ENCODE assay signal across 9 mouse cellular contexts in the genomic region with DNA sequence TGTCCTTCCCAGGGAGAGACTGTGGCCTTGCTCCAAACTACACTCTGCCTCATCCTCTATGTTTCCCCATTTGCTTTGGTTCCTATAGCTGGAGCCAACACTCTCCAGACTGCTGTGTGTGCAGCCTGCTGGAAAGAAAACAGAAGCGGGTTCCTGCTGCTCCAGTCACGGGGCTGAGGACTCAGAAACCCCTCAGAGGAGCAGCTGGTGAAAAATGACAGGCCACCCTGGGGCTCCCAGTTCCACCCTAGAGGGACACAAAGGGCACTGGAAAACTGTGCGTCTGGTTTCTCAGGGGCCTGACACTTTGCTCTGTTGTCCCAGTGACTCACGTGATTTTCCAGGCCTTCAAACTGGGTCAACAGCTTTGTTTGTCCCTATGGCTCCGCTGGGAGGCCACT. TPM values are rescaled to one million over a fixed set of nuclear protein-coding genes. Genes with fewer than 3 reads are reported as not detected.
DNase-seq lines count a peak whose midpoint lies in the region; ATAC-seq and TF ChIP-seq lines count a peak whose summit lies in the region.
"Had no signal": no experiment of that assay in that cellular context is flagged by ENCODE, and none has a peak within 500 bp of the region (broad histone marks: within the 10 kb centered on the region; RNA-seq: fewer than 3 reads in every experiment).

No protein-coding gene starts in this region.

- TF ChIP-seq CTCF in forebrain, postnatal 0 days (IDR thresholded peaks at IDR 0.05; ENCODE audit: low read depth) = no peak

- H3K4me2 ChIP-seq in forebrain, postnatal 0 days (ENCODE audit: low read depth) = no peak overlapping the region
- no peak overlapping the region for H3K4me2 ChIP-seq in hindbrain, embryonic 16.5 days (ENCODE audit: low read length)
- H3K4me2 ChIP-seq in midbrain, embryonic 15.5 days = no peak overlapping the region

- DNase-seq in left cerebral cortex, postnatal 10 days (ENCODE audit: extremely low spot score in 1 of 2, low spot score in 2 of 2) = peak; percentile 62
- no peak for DNase-seq in left cerebral cortex, adult 11 months (ENCODE audit: low spot score)
- peak; percentile 38 for DNase-seq in forebrain, postnatal 0 days
- DNase-seq in liver = peak; percentile 40
- DNase-seq in thymus, adult 18-20 months = no peak

- H3K4me3 ChIP-seq in forebrain, postnatal 0 days (ENCODE audit: low read depth, low read length) = no peak overlapping the region
- H3K4me3 ChIP-seq in hindbrain, embryonic 16.5 days (ENCODE audit: low read length) = no peak overlapping the region
- no peak overlapping the region for H3K4me3 ChIP-seq in midbrain, embryonic 15.5 days
- H3K4me3 ChIP-seq: erythroblast, embryonic 14.5 days had no signal

- no peaks in the 10 kb centered on the region for H3K36me3 ChIP-seq in forebrain, postnatal 0 days (ENCODE audit: insufficient read depth)
- no peaks in the 10 kb centered on the region for H3K36me3 ChIP-seq in hindbrain, embryonic 16.5 days (ENCODE audit: control insufficient read depth, insufficient read depth, low read length)
- no peaks in the 10 kb centered on the region for H3K36me3 ChIP-seq in midbrain, embryonic 15.5 days (replicated peaks)

- 12% methylated on average over 5 of the region's 5 CpGs for WGBS in forebrain, postnatal 0 days
- WGBS in hindbrain, embryonic 16.5 days = 10% methylated on average over 5 of the region's 5 CpGs
- WGBS in midbrain, embryonic 15.5 days = 20% methylated on average over 5 of the region's 5 CpGs

- no peak overlapping the region for H3K9ac ChIP-seq in forebrain, postnatal 0 days
- no peak overlapping the region; the same call in 1 of the 2 replicates for H3K9ac ChIP-seq in hindbrain, embryonic 16.5 days (ENCODE audit: low read depth, low read length)
- H3K9ac ChIP-seq in midbrain, embryonic 15.5 days = no peak overlapping the region

- no peaks in the 10 kb centered on the region for H3K9me3 ChIP-seq in forebrain, postnatal 0 days (ENCODE audit: low read length)
- H3K9me3 ChIP-seq in hindbrain, embryonic 16.5 days (ENCODE audit: control insufficient read depth, low read length) = no peaks in the 10 kb centered on the region
- H3K9me3 ChIP-seq in midbrain, embryonic 15.5 days = no peaks in the 10 kb centered on the region

- H3K4me1 ChIP-seq in forebrain, postnatal 0 days (ENCODE audit: insufficient read depth) = no peaks in the 10 kb centered on the region
- H3K4me1 ChIP-seq in hindbrain, embryonic 16.5 days (ENCODE audit: control insufficient read depth, insufficient read depth, low read depth, low read length) = peaks cover 9% of the 10 kb centered on the region
- peaks cover 10% of the 10 kb centered on the region for H3K4me1 ChIP-seq in midbrain, embryonic 15.5 days

- H3K27ac ChIP-seq in forebrain, postnatal 0 days (ENCODE audit: low read depth, low read length) = peak overlapping the region; percentile 22; the same call in 1 of the 2 replicates
- H3K27ac ChIP-seq in hindbrain, embryonic 16.5 days (ENCODE audit: low read depth, low read length) = peak overlapping the region; percentile 82
- 0 out of 2 replicates have a peak overlapping the region, but pooled peaks have one; percentile 26 for H3K27ac ChIP-seq in midbrain, embryonic 15.5 days

- intact Hi-C loops in left cerebral cortex, postnatal 10 days (cut with DNase I) = no loop called here

- peak; percentile 78 for ATAC-seq in forebrain, postnatal 0 days
- peak; percentile 84 for ATAC-seq in hindbrain, embryonic 16.5 days
- ATAC-seq in midbrain, embryonic 15.5 days (replicated peaks) = no peak; the same call in 1 of the 2 replicates
- ATAC-seq in megakaryocyte progenitor cell, adult 5-6 weeks (replicated peaks; ENCODE audit: poor library complexity) = no peak

- H3K27me3 ChIP-seq in forebrain, postnatal 0 days (ENCODE audit: insufficient read depth, low read length) = no peaks in the 10 kb centered on the region
- no peaks in the 10 kb centered on the region for H3K27me3 ChIP-seq in hindbrain, embryonic 16.5 days (replicated peaks; ENCODE audit: control insufficient read depth, insufficient read depth, low read length)
- H3K27me3 ChIP-seq in midbrain, embryonic 15.5 days (replicated peaks) = no peaks in the 10 kb centered on the region

RNA-seq across cellular contexts. Expression of gene Dennd4a, which starts 36.7 kb away (rescaled TPM):
- 10 to 100 TPM; 53.3 to 56.7 TPM for total RNA-seq in left cerebral cortex, postnatal 10 days (2021)
- 10.5 and 18.5 TPM in 2 replicates for total RNA-seq in forebrain, postnatal 0 days (2014; rRNA removed)
- polyA plus RNA-seq in forebrain, postnatal 0 days (2015; fragmentation: Nextera tagmentation; extraction: Ambion mirVana) = 2.8 and 5.2 TPM in 2 replicates
- polyA plus RNA-seq in hindbrain, embryonic 16.5 days (2015; fragmentation: Nextera tagmentation; extraction: Ambion mirVana) = 9.2 and 9.3 TPM in 2 replicates
- 10.9 and 12.0 TPM in 2 replicates for polyA plus RNA-seq in midbrain, embryonic 15.5 days (2015; fragmentation: Nextera tagmentation; extraction: Ambion mirVana)
- total RNA-seq in megakaryocyte progenitor cell, adult 5-6 weeks (2015) = 37.1 and 47.0 TPM in 2 replicates
- total RNA-seq in megakaryocyte progenitor cell, adult 5-6 weeks (2017) = 24.9 and 28.4 TPM in 2 replicates

RNA-seq across cellular contexts. Expression of gene Rab11a, which starts 36.9 kb away (rescaled TPM):
- total RNA-seq in left cerebral cortex, postnatal 10 days (2021) = 100 to 1,000 TPM; 389 to 433 TPM
- 212 and 236 TPM in 2 replicates for total RNA-seq in forebrain, postnatal 0 days (2014; rRNA removed)
- polyA plus RNA-seq in forebrain, postnatal 0 days (2015; fragmentation: Nextera tagmentation; extraction: Ambion mirVana) = 449 and 471 TPM in 2 replicates
- polyA plus RNA-seq in hindbrain, embryonic 16.5 days (2015; fragmentation: Nextera tagmentation; extraction: Ambion mirVana) = 441 and 466 TPM in 2 replicates
- 401 and 402 TPM in 2 replicates for polyA plus RNA-seq in midbrain, embryonic 15.5 days (2015; fragmentation: Nextera tagmentation; extraction: Ambion mirVana)
- total RNA-seq in megakaryocyte progenitor cell, adult 5-6 weeks (2015) = 130 and 178 TPM in 2 replicates
- 84.2 and 91.4 TPM in 2 replicates for total RNA-seq in megakaryocyte progenitor cell, adult 5-6 weeks (2017)

Comparison
In these comparisons a context has a peak if more than half of its experiments do, and no peak if none do; other contexts are left out.
1. DNase-seq: peak in left cerebral cortex, postnatal 10 days (2 of 2), forebrain, postnatal 0 days (single experiment) and liver (single experiment); none in left cerebral cortex, adult 11 months (single experiment) and thymus, adult 18-20 months (0 of 2).
2. ATAC-seq: peak in forebrain, postnatal 0 days (single experiment) and hindbrain, embryonic 16.5 days (single experiment); none in midbrain, embryonic 15.5 days (single experiment) and megakaryocyte progenitor cell, adult 5-6 weeks (single experiment).
3. H3K27ac ChIP-seq: peak in every context shown above with its lines; median percentile 82 in hindbrain, embryonic 16.5 days; 26 in midbrain, embryonic 15.5 days; 22 in forebrain, postnatal 0 days.